Mouse (Mus musculus) heart, embryonic 16.5 days (tissue): ENCODE measurements around the gene Rapgef2. TPM values are rescaled to one million over a fixed set of nuclear protein-coding genes. Genes with fewer than 3 reads are reported as not detected.
"Not testable (repeated sequence)": the region's sequence is repeated elsewhere in the genome, so short reads cannot be mapped to it uniquely, and the experiment has no call there.

ENCODE experiments used
- ATAC-seq: fragments of 200-750 bp; cut with Nextera tagmentation; replicated peaks from 2 replicates; pipeline ENCODE4 v1.8.0; 2017; ENCODE audit warnings: moderate number of reproducible peaks; ENCODE audit not compliant: insufficient read depth, low FRiP score; ENCODE audit errors: extremely low read depth
- H3K27ac ChIP-seq: fragments of 300-500 bp; sonication (generic); 2 replicates; pipeline ENCODE4 v1.5.1; 2014; ENCODE audit warnings: mild to moderate bottlenecking, low read length, control low read depth, moderate library complexity
- H3K27me3 ChIP-seq: fragments of 300-500 bp; sonication (generic); 2 replicates; pipeline ENCODE4 v1.6.1; 2014; ENCODE audit warnings: low read length, mixed read lengths; ENCODE audit not compliant: control insufficient read depth, insufficient read depth
- H3K36me3 ChIP-seq: fragments of 300-500 bp; sonication (generic); 2 replicates; pipeline ENCODE4 v1.6.1; 2014; ENCODE audit not compliant: control insufficient read depth, insufficient read depth
- H3K4me1 ChIP-seq: fragments of 300-500 bp; sonication (generic); 2 replicates; pipeline ENCODE4 v1.6.1; 2014; ENCODE audit warnings: low read length, mixed read lengths; ENCODE audit not compliant: control insufficient read depth, insufficient read depth
- H3K4me2 ChIP-seq: fragments of 300-500 bp; sonication (generic); 2 replicates; pipeline ENCODE4 v1.6.1; 2014; ENCODE audit warnings: low read depth, mild to moderate bottlenecking, control low read depth, low read length
- H3K4me3 ChIP-seq: fragments of 300-500 bp; sonication (generic); 2 replicates; pipeline ENCODE4 v1.5.1; 2014; ENCODE audit warnings: mild to moderate bottlenecking, control low read depth, low read length
- H3K9ac ChIP-seq: fragments of 300-500 bp; sonication (generic); 2 replicates; pipeline ENCODE4 v1.6.1; 2014; ENCODE audit warnings: low read length, control low read depth
- H3K9me3 ChIP-seq: fragments of 300-500 bp; sonication (generic); replicated peaks from 2 replicates; pipeline ENCODE4 v1.6.1; 2016; ENCODE audit warnings: low read length; ENCODE audit not compliant: control insufficient read depth
- WGBS: fragments of 180-500 bp; shearing (Covaris S2); extraction: QIAGEN DNeasy Blood & Tissue Kit; methylation state at CpG from one replicate; pipeline ENCODE4 v1.1.7; 2014; 5-methylcytosine and 5-hydroxymethylcytosine counted together
- polyA plus RNA-seq: library from polyadenylated mRNA; unstranded; fragments of >200 nt; fragmentation: Nextera tagmentation; extraction: Ambion mirVana; gene quantifications from 2 replicates; pipeline ENCODE4 v1.2.1, GENCODE M21; 2015

Gene Rapgef2
- polyA plus RNA-seq, 1 experiment from 2014 or later, result 4.9 TPM

- H3K9ac ChIP-seq, result no peak overlapping the region
- H3K36me3 ChIP-seq, result peaks cover 25% of the 10 kb centered on the region
- H3K4me2 ChIP-seq, result no peak overlapping the region
- WGBS, result 88% methylated on average over 13 of the region's 13 CpGs
- no peak overlapping the region for H3K4me3 ChIP-seq
- no peaks in the 10 kb centered on the region for H3K9me3 ChIP-seq
- H3K4me1 ChIP-seq, result peaks cover 12% of the 10 kb centered on the region
- no peak overlapping the region for H3K27ac ChIP-seq
- no peak for ATAC-seq
- no peaks in the 10 kb centered on the region for H3K27me3 ChIP-seq
Observed at GRCm38 (mm10) chr3:79073541-79074244, 212.6 kb downstream of the Rapgef2 start.

GRCm38 (mm10) chr3:79071561-79071960 lies 214.8 kb downstream of the Rapgef2 start:
- 15% methylated on average over 6 of the region's 7 CpGs for WGBS
- Histone ChIP-seq H3K9ac (peak overlapping the region; percentile 71), H3K4me2 (peak overlapping the region; percentile 64)

GRCm38 (mm10) chr3:79069891-79070290 lies 216.4 kb downstream of the Rapgef2 start:
- Histone ChIP-seq H3K4me2 (no peak overlapping the region), H3K9me3 (no peaks in the 10 kb centered on the region), H3K4me3 (no peak overlapping the region), H3K9ac (no peak overlapping the region), H3K4me1 (peaks cover 12% of the 10 kb centered on the region), H3K27me3 (no peaks in the 10 kb centered on the region), H3K36me3 (peaks cover 41% of the 10 kb centered on the region), H3K27ac (no peak overlapping the region)
- WGBS, result 84% methylated on average over 10 of the region's 10 CpGs
- ATAC-seq, result no peak

More at GRCm38 (mm10) chr3:79071561-79071960, 214.8 kb downstream of the Rapgef2 start:
- peaks cover 33% of the 10 kb centered on the region for H3K36me3 ChIP-seq
- H3K4me1 ChIP-seq, result peaks cover 12% of the 10 kb centered on the region
- H3K27ac ChIP-seq, result peak overlapping the region; percentile 94
- H3K9me3 ChIP-seq, result no peaks in the 10 kb centered on the region
- H3K4me3 ChIP-seq, result peak overlapping the region; percentile 38
- H3K27me3 ChIP-seq, result no peaks in the 10 kb centered on the region
- ATAC-seq, result peak; percentile 71

- Histone ChIP-seq H3K9me3 (no peaks in the 10 kb centered on the region), H3K27me3 (no peaks in the 10 kb centered on the region), H3K27ac (no peak overlapping the region), H3K4me3 (no peak overlapping the region), H3K4me1 (peaks cover 12% of the 10 kb centered on the region), H3K9ac (no peak overlapping the region), H3K4me2 (no peak overlapping the region), H3K36me3 (peaks cover 42% of the 10 kb centered on the region)
- ATAC-seq, result no peak
- WGBS, result 88% methylated on average over 11 of the region's 11 CpGs
Observed at GRCm38 (mm10) chr3:79068976-79069375, 217.3 kb downstream of the Rapgef2 start.

GRCm38 (mm10) chr3:79066455-79067055 lies 219.8 kb downstream of the Rapgef2 start:
- Histone ChIP-seq H3K27me3 (no peaks in the 10 kb centered on the region), H3K27ac (no peak overlapping the region), H3K4me3 (no peak overlapping the region), H3K9me3 (no peaks in the 10 kb centered on the region), H3K9ac (no peak overlapping the region), H3K4me1 (peaks cover 9% of the 10 kb centered on the region), H3K36me3 (peaks cover 36% of the 10 kb centered on the region), H3K4me2 (no peak overlapping the region)
- ATAC-seq, result no peak
- 85% methylated on average over 28 of the region's 28 CpGs for WGBS

- WGBS, result 89% methylated on average over 10 of the region's 10 CpGs
- Histone ChIP-seq H3K27me3 (no peaks in the 10 kb centered on the region), H3K27ac (no peak overlapping the region), H3K4me1 (no peaks in the 10 kb centered on the region), H3K4me2 (no peak overlapping the region), H3K9ac (no peak overlapping the region), H3K36me3 (peaks cover 32% of the 10 kb centered on the region), H3K4me3 (no peak overlapping the region), H3K9me3 (no peaks in the 10 kb centered on the region)
- no peak for ATAC-seq
Observed at GRCm38 (mm10) chr3:79064096-79064495, 222.2 kb downstream of the Rapgef2 start.

GRCm38 (mm10) chr3:79061426-79061825 lies 224.9 kb downstream of the Rapgef2 start:
- H3K27ac ChIP-seq, result no peak overlapping the region
- H3K4me2 ChIP-seq, result no peak overlapping the region
- no peaks in the 10 kb centered on the region for H3K9me3 ChIP-seq
- WGBS, result 66% methylated on average over 6 of the region's 6 CpGs
- H3K9ac ChIP-seq, result no peak overlapping the region
- no peak for ATAC-seq
- H3K27me3 ChIP-seq, result no peaks in the 10 kb centered on the region
- H3K4me3 ChIP-seq, result no peak overlapping the region
- H3K4me1 ChIP-seq, result no peaks in the 10 kb centered on the region
- H3K36me3 ChIP-seq, result peaks cover 12% of the 10 kb centered on the region

GRCm38 (mm10) chr3:79058491-79058890 lies 227.8 kb downstream of the Rapgef2 start:
- not testable (repeated sequence) for ATAC-seq, H3K27ac ChIP-seq, H3K4me1 ChIP-seq, H3K4me2 ChIP-seq, H3K4me3 ChIP-seq, H3K9ac ChIP-seq, H3K27me3 ChIP-seq, H3K36me3 ChIP-seq
- 62% methylated on average over 2 of the region's 2 CpGs for WGBS
- H3K9me3 ChIP-seq, result peaks cover 11% of the 10 kb centered on the region

- no peak overlapping the region for H3K4me2 ChIP-seq
Observed at GRCm38 (mm10) chr3:79045251-79045650, 241.1 kb downstream of the Rapgef2 start.

More at GRCm38 (mm10) chr3:79045251-79045650, 241.1 kb downstream of the Rapgef2 start:
- H3K27ac ChIP-seq, result no peak overlapping the region
- H3K4me3 ChIP-seq, result no peak overlapping the region
- WGBS, result 80% methylated on average over 5 of the region's 5 CpGs
- H3K36me3 ChIP-seq, result no peaks in the 10 kb centered on the region
- ATAC-seq, result no peak
- no peak overlapping the region for H3K9ac ChIP-seq
- no peaks in the 10 kb centered on the region for H3K9me3 ChIP-seq
- no peaks in the 10 kb centered on the region for H3K27me3 ChIP-seq
- H3K4me1 ChIP-seq, result no peaks in the 10 kb centered on the region
